ENCODE assay signal across 8 mouse cellular contexts in the genomic region with DNA sequence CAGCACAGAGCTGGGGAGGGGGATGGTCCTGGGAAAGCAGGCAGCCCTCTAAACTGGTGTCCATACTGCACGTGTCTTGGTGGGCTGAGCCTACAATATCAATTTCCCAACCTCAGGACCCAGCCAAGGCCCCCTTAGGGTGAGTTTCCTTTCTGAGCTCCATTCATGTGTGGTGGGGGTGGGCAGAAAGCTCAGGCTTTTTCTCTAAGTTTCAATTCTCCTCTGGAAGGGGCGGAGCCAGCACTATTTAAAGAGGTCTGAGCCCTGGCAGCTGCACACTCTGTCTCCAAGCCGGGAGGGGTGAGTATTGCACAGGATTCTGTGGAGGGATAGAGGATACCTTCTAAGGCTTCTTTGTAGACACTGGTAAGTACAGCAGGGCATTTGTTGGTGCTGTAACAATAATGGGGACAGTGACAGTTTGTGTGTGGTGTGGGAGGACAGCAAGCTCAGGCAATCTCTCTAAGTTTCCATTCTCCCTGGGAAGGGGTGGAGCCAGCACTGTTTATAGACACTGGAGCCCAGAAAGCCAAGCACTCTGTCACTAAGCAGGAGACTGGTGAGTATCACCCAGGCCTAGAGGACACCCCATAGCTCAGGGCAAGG. TPM values are rescaled to one million over a fixed set of nuclear protein-coding genes. Genes with fewer than 3 reads are reported as not detected.
DNase-seq lines count a peak whose midpoint lies in the region; ATAC-seq and TF ChIP-seq lines count a peak whose summit lies in the region.

No protein-coding gene starts in this region.

- peak; percentile 44 for DNase-seq in MEL (ENCODE audit: low read depth, low spot score)
- DNase-seq in cerebellum, postnatal 10 days, result peak; percentile 26 to 44
- DNase-seq in gastrocnemius, adult 2 months, result peak; percentile 70
- DNase-seq in layer of hippocampus, postnatal 36 days, result peak; percentile 16 to 22
- DNase-seq in lung, postnatal 0 days (ENCODE audit: low spot score), result peak; percentile 89
- peak; percentile 65 for DNase-seq in thymus, postnatal 0 days (ENCODE audit: low spot score)

- intact Hi-C loops in gastrocnemius, adult 2 months (cut with DNase I), result no loop called here

- H3K79me2 ChIP-seq in MEL (ENCODE audit: control insufficient read depth, insufficient read depth, low read length, poor library complexity), result no peaks in the 10 kb centered on the region

- H3K9ac ChIP-seq in MEL (ENCODE audit: control insufficient read depth, low read depth, low read length, poor library complexity, severe bottlenecking), result peak overlapping the region; percentile 32
- H3K9ac ChIP-seq in hindbrain, embryonic 15.5 days, result no peak overlapping the region
- H3K9ac ChIP-seq in lung, postnatal 0 days (replicated peaks; ENCODE audit: low read depth), result peak overlapping the region; percentile 34; the same call in 1 of the 2 replicates

- no peaks in the 10 kb centered on the region for H3K9me3 ChIP-seq in MEL (replicated peaks; ENCODE audit: insufficient read depth, low read length)
- H3K9me3 ChIP-seq in hindbrain, embryonic 15.5 days, result no peaks in the 10 kb centered on the region
- no peaks in the 10 kb centered on the region for H3K9me3 ChIP-seq in lung, postnatal 0 days (ENCODE audit: low read length)

- TF ChIP-seq POLR2A in MEL (IDR thresholded peaks at IDR 0.05; ENCODE audit: control insufficient read depth in 1 of 2, insufficient read depth in 1 of 2, low read depth in 1 of 2, low read length in 2 of 2, poor library complexity in 1 of 2), result no peak
- no peak for TF ChIP-seq POLR2A in olfactory bulb, adult 2 months (IDR thresholded peaks at IDR 0.05; ENCODE audit: insufficient read depth, low read depth, low read length)

- no peak for TF ChIP-seq RAD21 in MEL (IDR thresholded peaks at IDR 0.05; ENCODE audit: low read depth, low read length)

- H3K27me3 ChIP-seq in MEL (ENCODE audit: control insufficient read depth in 1 of 2, insufficient read depth in 2 of 2, low read length in 2 of 2), result no peaks in the 10 kb centered on the region
- no peaks in the 10 kb centered on the region for H3K27me3 ChIP-seq in hindbrain, embryonic 15.5 days
- H3K27me3 ChIP-seq in lung, postnatal 0 days (replicated peaks; ENCODE audit: insufficient read depth, low read length), result no peaks in the 10 kb centered on the region

- H3K4me2 ChIP-seq in hindbrain, embryonic 15.5 days, result peak overlapping the region; percentile 30; the same call in 1 of the 2 replicates
- H3K4me2 ChIP-seq in lung, postnatal 0 days (replicated peaks; ENCODE audit: low read depth, low read length), result peak overlapping the region; percentile 58

- WGBS in hindbrain, embryonic 15.5 days, result 8% methylated on average over 3 of the region's 3 CpGs
- WGBS in lung, postnatal 0 days, result 1% methylated on average over 3 of the region's 3 CpGs
- 0% methylated on average over 3 of the region's 3 CpGs for WGBS in olfactory bulb, adult 2 months

- H3K27ac ChIP-seq in MEL (ENCODE audit: control insufficient read depth, low read depth, low read length), result no peak overlapping the region
- H3K27ac ChIP-seq in gastrocnemius, adult 2 months, result peak overlapping the region; percentile 90
- H3K27ac ChIP-seq in hindbrain, embryonic 15.5 days (replicated peaks), result peak overlapping the region; percentile 64
- H3K27ac ChIP-seq in lung, postnatal 0 days (ENCODE audit: low read length), result peak overlapping the region; percentile 93
- H3K27ac ChIP-seq in olfactory bulb, adult 2 months (ENCODE audit: insufficient read depth, low read depth, low read length), result peak overlapping the region; percentile 100

- no peak for TF ChIP-seq CTCF in MEL (IDR thresholded peaks at IDR 0.05 in 2 of 3, conservative IDR thresholded peaks at IDR 0.05 in 1 of 3; ENCODE audit: control insufficient read depth in 1 of 3, insufficient read depth in 1 of 3, low read depth in 2 of 3, low read length in 3 of 3, poor library complexity in 1 of 3, severe bottlenecking in 1 of 3)
- TF ChIP-seq CTCF in gastrocnemius, adult 2 months (IDR thresholded peaks at IDR 0.05), result no peak
- TF ChIP-seq CTCF in lung, postnatal 0 days (IDR thresholded peaks at IDR 0.05), result no peak
- no peak for TF ChIP-seq CTCF in olfactory bulb, adult 2 months (IDR thresholded peaks at IDR 0.05; ENCODE audit: insufficient read depth, low read depth, low read length)

- TF ChIP-seq EP300 in MEL (IDR thresholded peaks at IDR 0.05; ENCODE audit: low read depth in 1 of 2, low read length in 2 of 2), result no peak
- no peak for TF ChIP-seq EP300 in lung, postnatal 0 days (IDR thresholded peaks at IDR 0.05)

- peak; percentile 83 for ATAC-seq in hindbrain, embryonic 15.5 days (ENCODE audit: low FRiP score, low read depth)
- peak; percentile 85 for ATAC-seq in lung, postnatal 0 days

- H3K4me3 ChIP-seq in MEL (ENCODE audit: control insufficient read depth in 1 of 2, insufficient read depth in 1 of 2, low read depth in 2 of 2, low read length in 2 of 2), result peak overlapping the region; percentile 78 to 92
- peak overlapping the region; percentile 74 for H3K4me3 ChIP-seq in gastrocnemius, adult 2 months
- no peak overlapping the region for H3K4me3 ChIP-seq in hindbrain, embryonic 15.5 days
- peak overlapping the region; percentile 31 for H3K4me3 ChIP-seq in lung, postnatal 0 days (ENCODE audit: low read depth, low read length)
- 0 out of 2 replicates have a peak overlapping the region, but pooled peaks have one; percentile 27 for H3K4me3 ChIP-seq in olfactory bulb, adult 2 months (ENCODE audit: insufficient read depth, low read depth, low read length)

- peaks cover 6 to 14% of the 10 kb centered on the region in 2 experiments; a peak in 3 of 4 replicates for H3K4me1 ChIP-seq in MEL (ENCODE audit: control insufficient read depth in 1 of 2, insufficient read depth in 2 of 2, low read length in 2 of 2)
- peaks cover 10% of the 10 kb centered on the region; the same call in 1 of the 2 replicates for H3K4me1 ChIP-seq in hindbrain, embryonic 15.5 days (replicated peaks)
- peaks cover 8% of the 10 kb centered on the region; the same call in 1 of the 2 replicates for H3K4me1 ChIP-seq in lung, postnatal 0 days (ENCODE audit: insufficient read depth, low read depth, low read length)
- H3K4me1 ChIP-seq in olfactory bulb, adult 2 months (ENCODE audit: control insufficient read depth, insufficient read depth, low read length), result peaks cover 39% of the 10 kb centered on the region

- H3K36me3 ChIP-seq in MEL (ENCODE audit: control insufficient read depth in 1 of 2, insufficient read depth in 2 of 2, low read length in 2 of 2), result peaks cover 0 to 3% of the 10 kb centered on the region in 2 experiments; a peak in 1 of 4 replicates
- no peaks in the 10 kb centered on the region for H3K36me3 ChIP-seq in hindbrain, embryonic 15.5 days
- H3K36me3 ChIP-seq in lung, postnatal 0 days (ENCODE audit: insufficient read depth, low read length), result no peaks in the 10 kb centered on the region

TF ChIP-seq in MEL, 35 proteins besides CTCF, POLR2A, EP300 and RAD21:
- TF ChIP-seq SMC3 (IDR thresholded peaks at IDR 0.05; ENCODE audit: low read depth, low read length) (no peak), MXI1 (IDR thresholded peaks at IDR 0.05; ENCODE audit: low read depth, low read length) (peak; percentile 24), SIN3A (IDR thresholded peaks at IDR 0.05; ENCODE audit: low read length) (peak; percentile 29; the same call in 1 of the 2 replicates)

RNA-seq across cellular contexts. Expression of a gene that starts 21.3 kb away (rescaled TPM):
- 19.2 and 20.6 TPM in 2 replicates for total RNA-seq in MEL (2012; rRNA removed)
- polyA plus RNA-seq in MEL (2012; ENCODE audit: insufficient read depth in 1 of 2, insufficient read length in 2 of 2, low read depth in 1 of 2, low replicate concordance in 2 of 2, missing spikeins in 1 of 2), result 10 to 100 TPM in 1 of 2 experiments, not detected in 1; 21.2 TPM
- not detected for total RNA-seq in gastrocnemius, adult 2 months (2021)
- not detected in 2 replicates for polyA plus RNA-seq in hindbrain, embryonic 15.5 days (2015; fragmentation: Nextera tagmentation; extraction: Ambion mirVana)
- not detected for total RNA-seq in layer of hippocampus, postnatal 36 days (2021)
- 0.82 and 0.84 TPM in 2 replicates for polyA plus RNA-seq in lung, postnatal 0 days (2015; fragmentation: Nextera tagmentation; extraction: Ambion mirVana)
- not detected in 2 replicates for polyA plus RNA-seq in olfactory bulb, adult 2 months (2012; ENCODE audit: insufficient read depth, insufficient read length, low replicate concordance, missing spikeins)
- 0.47 TPM in 1 of 2 replicates, not detected in the other for polyA plus RNA-seq in thymus, postnatal 0 days (2015; fragmentation: Nextera tagmentation; extraction: Ambion mirVana)

Comparison
In these comparisons a context has a peak if more than half of its experiments do, and no peak if none do; other contexts are left out.
1. DNase-seq: peak in every context shown above with its lines; median percentile 89 in lung, postnatal 0 days; 70 in gastrocnemius, adult 2 months; 65 in thymus, postnatal 0 days; 44 in MEL; 35 in cerebellum, postnatal 10 days; 19 in layer of hippocampus, postnatal 36 days.